Mouse (Mus musculus): ENCODE results near the gene Birc3. TPM values are rescaled to one million over a fixed set of nuclear protein-coding genes. Genes with fewer than 3 reads are reported as not detected.

Gene Birc3
- total RNA-seq, 2 experiments from 2014 or later = 6.8 to 9.4 TPM

DNA sequence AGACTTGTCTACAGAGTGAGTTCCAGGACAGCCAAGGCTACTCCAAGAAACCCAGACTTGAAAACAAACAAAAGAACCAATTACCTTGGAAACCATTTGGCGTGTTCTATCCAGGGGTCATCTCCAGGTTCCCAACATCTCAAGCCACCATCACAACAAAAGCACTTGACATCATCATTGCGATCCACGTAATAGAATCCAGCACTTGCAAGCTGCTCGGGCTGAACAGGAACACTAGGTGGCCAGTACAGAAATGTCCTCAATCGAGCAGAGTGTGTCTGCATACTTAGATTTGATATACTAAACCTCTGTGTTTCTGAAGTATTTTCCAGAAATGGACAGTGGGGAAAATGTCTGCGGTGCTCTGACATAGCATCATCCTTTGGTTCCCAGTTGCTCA, 39.6 kb downstream of the Birc3 start:
- intact Hi-C loops (cut with DNase I) = no loop called here
- no peak for DNase-seq

DNA sequence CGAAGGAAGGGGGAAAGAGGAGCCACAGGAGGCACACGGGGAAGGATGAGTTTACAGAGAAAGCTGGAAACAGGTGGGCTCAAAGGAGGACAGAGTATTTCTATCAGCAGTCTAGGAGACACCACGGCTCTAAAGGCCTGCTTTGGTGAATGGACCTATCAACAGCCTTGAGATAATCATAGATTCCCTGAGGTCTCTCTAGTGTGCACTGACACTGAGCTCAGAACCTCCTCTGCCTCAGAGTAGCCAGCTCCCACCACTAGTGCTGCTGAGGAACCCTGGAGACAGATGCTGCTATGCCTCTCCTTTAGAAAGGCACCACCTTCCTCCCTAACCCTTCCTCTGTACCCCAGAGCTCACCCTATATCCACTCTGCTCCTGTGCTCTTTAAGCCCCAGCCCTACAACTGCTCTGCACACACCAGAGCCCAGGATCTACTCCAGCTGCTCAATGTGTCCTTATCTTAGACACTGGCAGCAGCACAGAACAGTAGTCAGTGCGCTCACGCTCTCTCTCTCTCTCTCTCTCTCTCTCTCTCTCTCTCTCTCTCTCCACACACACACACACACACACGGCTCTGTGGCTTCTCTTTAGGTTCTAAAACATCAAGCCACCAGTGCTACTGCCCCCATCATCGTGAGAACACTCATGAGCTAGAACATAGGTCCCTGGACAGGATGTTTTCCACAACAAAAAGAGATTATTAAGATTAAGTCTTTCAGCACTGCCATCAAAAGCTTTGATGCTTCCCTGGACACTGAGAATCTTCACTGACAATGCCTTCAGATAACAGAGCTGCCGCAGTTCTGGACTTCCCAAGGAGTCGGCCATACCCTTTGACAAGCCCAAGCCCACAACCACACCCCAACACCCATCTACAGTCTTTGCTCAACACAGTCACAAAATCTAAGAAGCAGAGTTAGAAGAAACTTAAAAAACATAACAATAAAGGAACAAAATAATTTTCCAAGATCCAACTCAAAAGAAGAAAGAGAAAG, 43.2 kb downstream of the Birc3 start:
- peak in 1 of 2 experiments; percentile 35 for DNase-seq
- intact Hi-C loops (cut with DNase I) = loop anchor here (10.0 kb wide), 1 partner anchor 115 kb away; no protein-coding TSS in a partner anchor

DNA sequence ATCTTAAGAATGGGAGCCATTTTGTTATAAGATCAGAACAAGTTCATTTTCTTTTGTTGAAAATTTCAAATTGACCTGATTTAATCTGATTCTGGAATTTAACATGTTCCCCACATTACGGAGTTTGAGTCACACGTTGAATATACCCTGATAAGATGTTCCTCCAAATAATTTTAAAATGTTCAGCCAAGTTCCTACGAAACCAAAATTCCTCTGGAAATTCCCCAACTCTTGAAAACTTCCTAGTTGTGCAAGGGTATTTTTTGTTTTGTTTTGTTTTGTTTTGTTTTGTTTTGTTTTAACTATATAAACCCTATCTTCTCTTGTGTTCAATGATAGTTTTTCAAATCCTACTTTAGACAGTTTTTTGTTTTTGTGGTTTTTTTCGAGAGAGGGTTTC, 44.3 kb downstream of the Birc3 start:
- DNase-seq = no peak
- intact Hi-C loops (cut with DNase I) = loop anchor here (10.0 kb wide), 1 partner anchor 114 kb away; no protein-coding TSS in a partner anchor

- no peak for DNase-seq
- intact Hi-C loops (cut with DNase I) = loop anchor here (10.0 kb wide), 1 partner anchor 110 kb away; no protein-coding TSS in a partner anchor
Observed at GRCm38 (mm10) chr9:7824916-7825315, 48.1 kb downstream of the Birc3 start.

DNA sequence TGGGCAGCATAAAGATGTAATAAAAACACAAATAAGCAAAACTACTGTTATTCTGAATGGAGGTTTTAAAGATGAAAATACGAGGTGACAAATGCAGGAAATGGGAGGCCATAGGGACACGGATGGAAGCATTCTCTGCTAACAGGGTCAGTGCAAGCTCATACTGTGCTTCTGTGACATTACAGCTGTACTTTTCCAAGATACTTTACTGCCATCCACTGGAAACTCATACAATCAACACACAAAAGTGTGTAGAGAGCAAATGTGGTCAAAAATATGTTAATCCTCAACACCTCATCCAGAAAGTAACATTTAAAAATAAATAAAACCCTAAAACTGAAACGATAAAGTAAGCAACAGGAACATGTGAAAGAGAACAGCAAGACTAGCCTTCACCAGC, 50.2 kb downstream of the Birc3 start:
- no peak for DNase-seq
- intact Hi-C loops (cut with DNase I) = loop anchor here (10.0 kb wide), 1 partner anchor 108 kb away; no protein-coding TSS in a partner anchor

DNA sequence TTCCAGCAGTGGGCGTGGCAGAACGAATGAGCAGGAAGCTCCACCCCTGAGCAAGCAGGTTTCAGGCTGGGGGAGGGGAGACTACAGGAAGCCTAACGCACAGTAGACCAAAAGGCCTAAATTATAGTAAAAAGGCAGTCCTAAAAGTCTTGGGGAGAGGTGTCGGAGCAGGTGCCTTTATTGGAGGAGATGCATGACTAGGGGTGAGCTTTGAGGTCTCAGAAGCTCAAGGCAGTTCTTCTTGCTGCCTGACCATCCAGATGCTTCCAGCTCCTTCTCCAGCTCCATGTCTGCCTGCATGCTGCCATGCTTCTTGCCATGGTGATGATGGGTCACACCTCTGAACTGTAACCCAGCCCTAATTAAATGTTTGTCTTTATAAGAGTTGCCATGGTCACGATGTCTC, 67.9 kb downstream of the Birc3 start:
- no peak for DNase-seq
- intact Hi-C loops (cut with DNase I) = no loop called here

Other genes starting within 250 kb of the Birc3 start
- gene Mmp20, start 245.0 kb downstream of the Birc3 start, total RNA-seq (2021) = not detected
- not detected for gene Mmp7, start 181.1 kb downstream of the Birc3 start, total RNA-seq (2021)
- gene Tmem123, start 109.1 kb downstream of the Birc3 start, total RNA-seq (2021) = 10 to 100 TPM; 37.2 to 40.4 TPM
- gene Birc2, start 36.1 kb downstream of the Birc3 start, total RNA-seq (2021) = 10 to 100 TPM; 24.8 to 29.1 TPM
- gene Yap1, start 131.4 kb upstream of the Birc3 start, total RNA-seq (2021) = 10 to 100 TPM; 63.1 to 64.9 TPM
- gene Cfap300, start 169.6 kb upstream of the Birc3 start, total RNA-seq (2021) = 1 to 10 TPM in 1 of 2 experiments, under 1 TPM in 1; 0.80 to 1.3 TPM

Measured in heart, postnatal 36 days (tissue).